Mouse (Mus musculus) kidney, adult 11 months (tissue): Measurements from ENCODE around the gene Capn11.

Experiments
- DNase-seq: peaks from one replicate; pipeline ENCODE4 v3.0.0; 2022

The Capn11 gene

DNA sequence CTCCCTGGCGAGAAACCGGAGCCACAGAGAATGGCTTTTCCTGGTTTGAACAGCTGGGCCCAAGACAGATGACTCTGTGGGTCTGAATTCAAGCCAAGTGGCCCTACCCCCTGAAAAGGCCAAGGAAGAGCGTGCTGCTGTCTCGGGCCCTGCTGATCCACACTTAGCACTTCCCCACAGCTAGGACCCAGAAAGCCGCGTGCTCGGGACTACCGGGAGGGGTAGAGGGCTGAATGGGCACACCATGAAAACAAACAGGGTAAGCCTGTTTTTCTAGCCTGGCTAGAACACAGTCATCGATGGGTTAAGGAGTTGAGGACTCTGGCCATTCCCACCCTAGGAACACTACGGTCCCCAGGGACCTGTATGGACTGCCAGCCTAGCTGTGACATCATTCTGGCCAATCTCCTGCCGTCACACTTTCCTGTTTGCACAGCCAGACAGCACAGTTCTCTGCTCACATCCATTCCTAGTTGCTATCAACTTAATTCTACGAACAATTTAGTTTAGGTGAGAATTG is 78.1 kb downstream of the Capn11 start:
- no peak for DNase-seq
